Mouse (Mus musculus): ENCODE results near the gene Nol9.

The Nol9 gene

DNA sequence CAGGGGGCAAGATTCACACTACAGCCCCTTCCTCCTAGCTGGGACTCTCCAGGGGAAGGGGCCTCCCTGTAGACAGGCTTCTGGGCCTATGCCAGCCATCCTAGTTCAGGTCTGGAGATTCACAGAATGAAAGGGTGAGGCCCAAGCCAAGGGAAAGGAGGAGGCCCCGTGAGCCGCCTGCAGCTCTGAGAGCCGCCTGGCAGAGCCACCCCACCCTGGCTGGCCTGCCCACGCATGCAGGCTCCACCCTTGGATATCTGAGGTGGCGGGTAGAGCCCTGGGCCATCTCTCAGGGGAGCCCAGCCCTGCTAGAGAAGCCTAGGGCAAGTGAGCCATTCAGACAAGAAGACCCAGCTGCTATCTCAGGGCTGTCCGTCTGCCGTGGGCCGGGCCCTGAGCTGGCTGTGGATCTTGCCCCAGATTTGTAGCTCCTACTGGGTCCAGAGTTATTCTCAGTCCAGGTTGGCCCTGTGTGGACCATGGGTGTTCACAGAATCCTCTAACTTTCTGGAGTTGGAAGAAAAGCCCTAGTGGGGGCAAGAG is 53.7 kb downstream of the Nol9 start:
- DNase-seq (ENCODE audit: low spot score in 2 of 2): no peak

- no peak for DNase-seq (ENCODE audit: low spot score in 2 of 2)
Measured at GRCm38 (mm10) chr4:152094233-152094632, 55.1 kb downstream of the Nol9 start.

DNA sequence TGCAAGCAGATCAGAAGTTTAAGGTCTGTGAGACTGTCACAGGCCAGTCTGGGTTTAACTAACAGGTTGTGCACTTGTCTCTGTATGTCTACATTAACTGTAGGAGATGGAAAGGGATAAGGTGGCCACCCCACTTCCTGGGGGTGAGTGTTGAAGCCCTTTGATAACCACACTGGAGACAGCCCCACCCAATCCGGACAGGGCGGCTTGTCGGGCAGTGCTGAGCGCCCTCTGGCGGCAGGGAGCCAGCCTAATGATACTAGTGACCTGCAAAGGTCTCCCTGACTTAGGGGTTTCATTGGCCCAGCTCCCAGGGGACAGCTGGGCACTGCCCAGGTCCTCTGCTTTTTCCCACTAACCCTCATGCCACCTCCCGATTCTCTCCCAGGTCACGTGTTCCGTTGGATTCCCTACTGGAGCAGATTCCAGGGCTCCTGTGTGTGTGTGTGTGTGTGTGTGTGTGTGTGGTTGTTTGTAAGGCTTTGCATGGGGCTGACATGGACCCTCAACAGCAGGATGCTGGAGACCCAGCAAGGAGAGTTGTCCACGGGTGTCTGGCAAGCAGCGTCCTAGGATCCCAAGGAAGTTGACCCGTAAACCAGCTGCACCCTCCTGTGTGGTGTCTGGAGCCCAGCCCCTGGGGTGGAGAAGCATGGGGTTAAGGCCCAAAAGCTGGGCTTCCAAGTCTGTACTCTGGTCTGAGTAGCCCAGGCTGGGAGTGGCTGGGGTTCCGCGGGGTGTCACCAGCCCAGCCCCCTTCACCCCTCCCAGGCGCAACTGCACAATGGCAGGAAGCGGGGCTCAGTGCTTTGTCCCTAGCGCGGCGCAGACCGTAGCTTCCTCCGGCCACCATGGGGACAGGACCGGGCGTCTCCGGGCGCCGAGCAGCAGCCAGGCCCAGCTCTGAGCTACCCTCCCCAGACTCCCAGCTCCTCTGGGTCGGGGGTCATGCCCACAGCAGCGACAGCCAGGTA is 57.1 kb downstream of the Nol9 start:
- peak in 1 of 2 experiments; percentile 61 for DNase-seq (ENCODE audit: low spot score in 2 of 2)

DNA sequence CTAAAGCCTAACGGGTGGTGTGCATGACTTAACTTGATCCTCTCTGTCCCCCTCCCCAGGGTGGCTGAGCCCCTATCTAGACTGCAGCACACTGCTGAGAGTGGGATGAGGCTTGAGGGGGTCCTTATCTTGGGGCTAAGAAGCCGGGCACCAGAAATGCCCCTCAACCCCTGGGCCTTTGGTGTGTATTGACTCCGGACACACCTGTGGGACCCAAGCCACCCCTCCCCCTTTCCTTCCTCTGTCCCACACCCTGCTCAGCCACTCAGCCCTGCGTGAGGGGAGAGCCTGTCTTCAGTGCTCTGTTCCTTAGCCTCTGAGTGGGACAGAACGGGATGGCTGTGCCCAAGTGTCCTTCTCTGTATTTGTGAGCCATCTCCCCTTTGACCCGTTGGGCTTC is 57.8 kb downstream of the Nol9 start:
- no peak for DNase-seq (ENCODE audit: low spot score in 2 of 2)

DNA sequence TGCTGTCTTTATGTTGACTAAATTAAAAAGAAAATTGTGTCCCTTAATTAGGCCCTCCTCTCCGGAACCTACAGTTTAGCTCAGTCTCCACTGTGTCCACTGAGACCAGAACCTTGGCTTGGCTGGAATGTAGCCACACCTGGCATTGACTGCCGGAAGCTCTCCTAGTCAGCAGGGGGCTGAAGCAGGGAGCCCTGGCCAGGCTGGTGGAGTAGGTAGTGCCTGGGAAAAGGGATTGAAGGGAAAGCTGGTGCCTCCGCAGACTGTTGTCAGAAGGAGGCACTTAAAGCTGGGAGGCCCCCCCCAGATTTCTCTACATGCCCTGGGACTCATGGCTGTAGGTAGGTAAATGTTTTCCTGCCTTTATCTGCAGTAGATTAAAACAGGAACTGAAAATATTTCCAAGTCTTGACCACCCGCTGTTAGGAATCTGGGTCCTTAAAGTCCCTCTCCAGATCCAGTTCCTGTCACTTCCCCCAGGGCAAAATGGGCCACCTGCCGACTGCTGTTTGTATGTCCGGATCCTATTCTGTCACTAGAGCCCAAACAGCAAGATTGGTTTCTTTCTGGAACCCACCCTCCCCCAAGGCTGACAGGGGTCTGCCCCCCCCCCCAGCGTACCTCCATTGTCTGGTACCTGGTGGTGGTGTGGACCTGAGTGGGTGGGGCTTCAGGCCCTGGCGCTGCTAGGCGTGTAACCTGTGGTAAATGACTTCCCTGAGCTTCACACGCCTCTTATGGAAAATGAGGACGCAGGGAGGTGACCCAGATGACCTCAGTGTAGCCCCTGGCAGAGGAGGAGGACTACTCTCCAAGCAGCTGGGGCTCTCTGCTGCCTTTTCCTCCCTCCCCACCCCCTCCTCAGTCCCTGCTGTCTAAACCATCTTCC is 59.0 kb downstream of the Nol9 start:
- DNase-seq (ENCODE audit: low spot score in 2 of 2): no peak

- DNase-seq (ENCODE audit: low spot score in 2 of 2): peak; percentile 73 to 85
Measured at GRCm38 (mm10) chr4:152100541-152100940, 61.4 kb downstream of the Nol9 start.

DNA sequence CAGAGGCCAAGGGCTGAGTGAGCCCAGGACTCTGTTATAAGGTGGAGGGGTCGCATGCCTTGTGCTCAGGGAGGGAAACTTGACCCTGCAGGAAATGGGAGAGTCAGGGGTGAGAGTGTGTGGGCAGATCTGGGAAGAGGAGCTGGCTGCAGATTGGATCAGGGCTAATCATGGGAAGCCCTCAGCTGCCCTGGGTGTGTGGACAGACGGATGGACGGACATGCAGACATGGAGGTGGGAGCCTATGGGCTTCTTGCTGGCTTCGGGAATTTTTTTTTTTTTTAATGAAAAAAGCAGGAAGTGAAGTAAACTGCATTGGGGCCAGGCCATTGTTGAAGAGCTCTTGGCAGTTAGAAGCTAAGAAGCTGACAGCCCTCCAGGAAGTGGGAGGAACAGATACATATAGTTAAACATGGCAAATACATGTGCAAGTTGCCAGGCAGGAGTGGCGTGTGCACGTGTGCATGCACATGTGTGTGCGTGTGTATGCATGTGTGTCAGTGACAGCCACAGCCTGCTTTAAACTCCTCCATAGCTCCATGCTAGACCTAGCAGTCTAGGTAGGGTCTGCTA is 62.0 kb downstream of the Nol9 start:
- DNase-seq (ENCODE audit: low spot score in 2 of 2): no peak

DNA sequence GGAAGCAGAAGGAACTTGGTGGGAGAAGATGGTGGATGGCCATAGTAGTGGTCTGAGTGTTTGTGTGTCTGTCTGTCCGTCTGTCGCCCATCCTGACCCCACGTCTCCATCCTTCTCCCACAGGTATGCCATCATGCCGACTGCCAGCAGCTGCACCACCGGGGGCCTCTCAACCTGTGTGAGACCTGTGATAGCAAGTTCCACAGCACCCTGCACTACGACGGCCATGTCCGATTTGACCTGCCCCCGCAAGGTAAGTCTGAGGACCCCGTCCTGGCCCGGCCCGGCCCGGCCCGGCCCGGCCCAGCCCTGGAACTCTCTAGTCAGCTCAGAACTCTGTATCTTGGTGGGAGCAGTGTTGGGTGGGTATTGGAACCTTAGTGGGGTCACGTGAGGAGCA is 62.8 kb downstream of the Nol9 start:
- no peak for DNase-seq (ENCODE audit: low spot score in 2 of 2)

DNA sequence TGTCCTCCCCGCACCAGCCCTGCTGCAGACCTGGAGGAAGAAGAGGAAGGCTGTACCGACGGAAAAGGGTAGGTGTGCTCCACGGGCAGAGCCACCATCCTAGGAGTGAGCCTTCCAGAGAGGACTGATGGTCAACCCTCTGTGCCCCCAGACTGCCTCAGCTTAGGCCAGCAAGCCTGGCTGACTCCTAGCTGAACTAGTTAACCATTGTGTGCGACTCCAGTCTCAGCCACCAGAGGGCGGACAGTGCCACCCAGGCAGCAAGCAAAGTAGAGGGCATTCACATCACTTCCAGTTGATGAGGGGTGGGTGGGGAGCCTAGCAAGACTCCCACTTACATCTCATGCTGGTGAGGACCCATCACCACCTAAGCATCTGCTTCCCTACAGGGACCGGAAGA is 63.9 kb downstream of the Nol9 start:
- peak in 1 of 2 experiments; percentile 79 for DNase-seq (ENCODE audit: low spot score in 2 of 2)

DNA sequence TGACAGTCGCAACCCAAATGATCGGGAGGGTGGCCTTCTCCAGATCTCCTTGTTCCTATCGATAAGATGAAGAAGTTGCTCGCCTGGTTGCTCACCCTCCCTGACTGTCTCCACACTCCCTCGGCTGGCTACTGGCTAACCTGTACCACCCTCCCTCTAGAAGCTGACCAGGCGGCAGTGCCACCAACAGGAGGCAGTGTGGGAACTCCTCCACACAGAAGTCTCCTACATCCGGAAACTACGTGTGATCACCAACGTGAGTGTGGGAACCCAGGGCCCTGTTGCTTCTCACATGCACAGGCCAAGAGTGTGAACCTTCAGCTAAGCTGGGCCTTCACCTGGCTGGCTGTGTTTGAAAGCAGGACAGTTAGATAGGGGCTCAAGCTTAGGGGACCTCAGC is 67.6 kb downstream of the Nol9 start:
- DNase-seq (ENCODE audit: low spot score in 2 of 2): no peak

DNA sequence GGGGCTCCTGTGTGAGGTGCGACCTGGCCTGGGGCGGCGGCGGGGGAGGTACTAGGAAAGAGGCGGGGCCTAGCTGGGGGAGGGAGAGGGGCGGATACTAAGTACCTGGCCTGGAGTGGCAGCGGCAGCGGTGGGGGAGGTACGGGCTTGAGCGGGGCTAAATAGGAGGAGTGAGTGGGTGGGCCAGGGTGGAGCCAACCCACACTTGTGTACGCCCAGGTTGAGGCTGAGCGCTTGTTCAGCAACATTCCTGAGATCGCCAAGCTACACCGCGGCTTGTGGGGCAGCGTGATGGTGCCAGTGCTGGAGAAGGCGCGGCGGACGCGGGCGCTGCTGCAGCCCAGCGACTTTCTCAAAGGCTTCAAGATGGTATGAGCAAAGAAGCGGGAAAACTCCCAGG is 68.4 kb downstream of the Nol9 start:
- no peak for DNase-seq (ENCODE audit: low spot score in 2 of 2)

DNA sequence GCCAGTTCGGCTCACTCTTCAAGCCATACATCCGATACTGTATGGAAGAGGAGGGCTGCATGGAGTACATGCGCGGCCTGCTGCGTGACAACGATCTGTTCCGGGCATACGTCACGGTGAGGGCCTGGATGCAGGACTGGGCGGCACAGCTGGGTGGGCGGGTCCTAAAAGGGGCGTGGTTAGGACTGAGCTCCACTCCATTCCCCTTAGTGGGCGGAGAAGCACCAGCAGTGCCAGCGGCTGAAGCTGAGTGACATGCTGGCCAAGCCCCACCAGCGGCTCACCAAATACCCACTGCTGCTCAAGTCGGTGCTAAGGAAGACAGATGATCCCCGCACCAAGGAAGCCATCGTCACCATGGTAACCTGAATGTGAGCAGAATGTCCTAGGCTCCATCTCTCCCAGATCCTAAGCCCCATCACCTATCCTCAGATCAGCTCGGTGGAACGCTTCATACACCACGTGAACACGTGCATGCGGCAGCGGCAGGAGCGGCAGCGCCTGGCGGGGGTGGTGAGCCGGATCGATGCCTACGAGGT is 68.9 kb downstream of the Nol9 start:
- DNase-seq (ENCODE audit: low spot score in 2 of 2): peak; percentile 76

DNA sequence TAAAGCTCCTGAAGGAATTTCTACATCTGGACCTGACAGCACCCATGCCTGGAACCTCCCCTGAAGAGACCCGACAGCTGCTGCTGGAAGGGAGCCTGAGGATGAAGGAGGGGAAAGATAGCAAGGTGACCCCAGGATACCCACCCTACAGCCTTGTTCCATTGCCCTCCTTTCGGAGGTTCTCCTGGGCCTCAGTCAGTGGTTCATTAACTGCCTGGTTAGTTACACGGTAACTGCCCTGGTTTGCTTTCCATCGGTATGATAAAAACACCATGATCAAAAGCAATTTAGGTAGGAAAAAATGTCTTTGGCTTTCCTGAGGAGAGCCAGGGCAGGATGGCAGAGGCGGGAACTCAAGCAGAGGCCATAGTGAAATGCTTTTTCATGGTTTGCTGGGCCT is 69.6 kb downstream of the Nol9 start:
- no peak for DNase-seq (ENCODE audit: low spot score in 2 of 2)

DNA sequence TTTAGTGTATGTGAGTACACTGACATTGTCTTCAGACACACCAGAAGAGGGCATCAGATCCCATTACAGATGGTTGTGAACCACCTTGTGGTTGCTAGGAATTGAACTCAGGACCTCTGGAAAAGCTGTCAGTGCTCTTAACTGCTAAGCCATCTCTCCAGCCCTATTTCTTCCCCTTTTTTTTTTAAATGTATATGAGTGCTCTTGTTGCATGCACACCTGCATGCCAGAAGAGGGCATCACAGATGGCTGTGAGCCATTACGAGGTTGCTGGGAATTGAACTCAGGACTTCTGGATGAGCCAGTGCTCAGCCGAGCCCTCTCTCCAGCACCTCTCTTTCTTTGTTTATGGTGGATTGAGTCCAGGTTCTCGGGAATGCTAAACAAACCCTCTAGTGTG is 70.4 kb downstream of the Nol9 start:
- no peak for DNase-seq (ENCODE audit: low spot score in 2 of 2)

DNA sequence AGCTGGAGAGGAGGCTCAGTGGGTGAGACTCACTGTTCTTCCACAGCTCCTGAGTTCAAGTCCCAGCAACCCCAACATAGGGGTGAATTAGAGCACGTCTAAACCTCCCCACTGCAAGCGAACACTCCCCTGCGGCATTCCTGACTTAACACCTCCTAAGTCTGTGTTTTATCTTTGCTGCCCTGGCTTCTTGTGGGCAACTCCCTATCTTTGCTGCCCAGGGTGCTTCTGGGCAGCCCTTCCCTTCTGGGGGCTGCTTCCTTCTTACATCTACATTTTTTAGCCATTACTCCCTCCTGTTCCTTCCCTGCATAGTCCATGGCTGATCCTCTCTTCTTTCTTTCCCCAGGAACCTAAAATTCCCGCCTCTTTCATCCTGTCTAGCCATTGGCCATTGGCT is 71.6 kb downstream of the Nol9 start:
- DNase-seq (ENCODE audit: low spot score in 2 of 2): no peak
